25 mouse cellular contexts compared by ENCODE assay signal in genomic region chr8:46326715-46327114, GRCm38 (mm10). TPM values are rescaled to one million over a fixed set of nuclear protein-coding genes. Genes with fewer than 3 reads are reported as not detected.
"Had no signal": no experiment of that assay in that cellular context is flagged by ENCODE, and none has a peak within 500 bp of the region (broad histone marks: within the 10 kb centered on the region; RNA-seq: fewer than 3 reads in every experiment).

No protein-coding gene starts in this region.

- DNase-seq: layer of hippocampus, postnatal 36 days; liver, embryonic 13.5 days; lung, postnatal 4 days; retina, postnatal 1 day; right cerebral cortex, postnatal 25 days; spleen, adult 18-20 months; thymus, postnatal 25 days had no signal

- H3K36me3 ChIP-seq: liver, embryonic 13.5 days; midbrain, embryonic 12.5 days; midbrain, embryonic 15.5 days; neural tube, embryonic 12.5 days; neural tube, embryonic 15.5 days; stomach, embryonic 15.5 days had no signal

- H3K27me3 ChIP-seq: liver, embryonic 13.5 days; midbrain, embryonic 12.5 days; midbrain, embryonic 15.5 days; neural tube, embryonic 12.5 days; neural tube, embryonic 15.5 days; stomach, embryonic 15.5 days had no signal

- H3K9ac ChIP-seq: liver, embryonic 13.5 days; lung, embryonic 14.5 days; midbrain, embryonic 12.5 days; midbrain, embryonic 15.5 days; neural tube, embryonic 12.5 days; neural tube, embryonic 15.5 days; stomach, embryonic 15.5 days had no signal

- H3K4me3 ChIP-seq: left cerebral cortex, adult 2 months; liver, embryonic 13.5 days; midbrain, embryonic 12.5 days; midbrain, embryonic 15.5 days; neural tube, embryonic 12.5 days; neural tube, embryonic 15.5 days; stomach, embryonic 15.5 days had no signal

- H3K4me1 ChIP-seq: liver, embryonic 13.5 days; midbrain, embryonic 15.5 days; neural tube, embryonic 12.5 days; neural tube, embryonic 15.5 days had no signal

- H3K27ac ChIP-seq: kidney, postnatal 0 days; left cerebral cortex, adult 2 months; liver, embryonic 13.5 days; midbrain, embryonic 12.5 days; midbrain, embryonic 15.5 days; neural tube, embryonic 12.5 days; neural tube, embryonic 15.5 days; stomach, embryonic 15.5 days had no signal

RNA-seq across cellular contexts. Expression of gene Helt, which starts 32.2 kb away (rescaled TPM):
- total RNA-seq: layer of hippocampus, adult 8-10 months; layer of hippocampus, postnatal 36 days; left cerebral cortex, adult 2 months; left cerebral cortex, postnatal 10 days; left cerebral cortex, postnatal 36 days; megakaryocyte progenitor cell, adult 5-6 weeks had no signal
- polyA plus RNA-seq: intestine, postnatal 0 days; kidney, adult 2 months; kidney, embryonic 14.5 days; kidney, postnatal 0 days; large intestine, adult 2 months; limb, embryonic 11.5 days; liver, embryonic 16.5 days; lung, embryonic 14.5 days; neural tube, embryonic 15.5 days had no signal
